ENCODE assay signal across 9 mouse cellular contexts in genomic region chr9:41697611-41698467, GRCm38 (mm10).
DNase-seq lines count a peak whose midpoint lies in the region; TF ChIP-seq lines count a peak whose summit lies in the region.
"Had no signal": no experiment of that assay in that cellular context is flagged by ENCODE, and none has a peak within 500 bp of the region (broad histone marks: within the 10 kb centered on the region; RNA-seq: fewer than 3 reads in every experiment).

No protein-coding gene starts in this region.

- H3K27ac ChIP-seq in layer of hippocampus, adult 2 months = peak overlapping the region; percentile 83
- H3K27ac ChIP-seq: liver, embryonic 15.5 days had no signal

- TF ChIP-seq CTCF in layer of hippocampus, adult 2 months (conservative IDR thresholded peaks at IDR 0.05) = no peak

- H3K4me3 ChIP-seq in layer of hippocampus, adult 2 months = no peak overlapping the region; the same call in 1 of the 2 replicates
- H3K4me3 ChIP-seq: liver, embryonic 15.5 days had no signal

- DNase-seq in layer of hippocampus, adult 11-12 months (ENCODE audit: low spot score) = peak; percentile 50
- DNase-seq in layer of hippocampus, adult 9-10 months (ENCODE audit: low spot score) = no peak
- DNase-seq in layer of hippocampus, adult 2 months (ENCODE audit: low spot score in 2 of 2) = peak; percentile 16 to 63
- DNase-seq in lung, postnatal 10 days = peak; percentile 58
- DNase-seq in right cerebral cortex, postnatal 25 days = peak; percentile 21
- DNase-seq in adrenal gland, postnatal 4 days (ENCODE audit: low spot score in 2 of 2) = no peak
- no peak for DNase-seq in heart, postnatal 25 days (ENCODE audit: low spot score)
- DNase-seq in kidney, adult 9 months = no peak

- intact Hi-C loops in heart, postnatal 25 days (cut with DNase I) = no loop called here

Comparison
In these comparisons a context has a peak if more than half of its experiments do, and no peak if none do; other contexts are left out.
1. DNase-seq: peak in layer of hippocampus, adult 11-12 months (single experiment), layer of hippocampus, adult 2 months (2 of 2), lung, postnatal 10 days (single experiment) and right cerebral cortex, postnatal 25 days (single experiment); none in layer of hippocampus, adult 9-10 months (single experiment), adrenal gland, postnatal 4 days (0 of 2), heart, postnatal 25 days (single experiment) and kidney, adult 9 months (single experiment).